Mouse (Mus musculus): ENCODE measurements at regions not wholly inside any gene's neighbourhood (a gene's known extent, or its start where the extent isn't known, plus 50 kb on each side); places are given as distances from the start of the nearest gene placed in this dataset.

DNA sequence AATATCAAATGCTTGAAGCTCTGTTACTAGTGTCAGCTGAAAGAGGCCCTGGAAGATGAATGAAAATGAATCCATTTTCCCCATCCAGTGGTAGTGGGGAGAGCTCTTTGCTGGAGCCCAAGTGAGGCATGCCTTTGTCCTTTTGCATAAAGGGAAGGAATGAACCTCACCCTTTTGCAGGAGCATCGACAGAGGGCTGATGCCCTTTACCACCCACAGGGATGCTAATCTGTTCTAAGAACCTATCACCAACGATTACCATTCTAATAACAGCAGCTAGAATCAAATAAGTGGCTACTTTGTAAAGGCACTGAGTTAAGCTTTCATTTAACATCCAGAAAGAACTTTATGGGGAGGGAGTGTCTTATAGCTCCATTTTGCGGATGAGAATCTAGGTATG, 184.9 kb upstream of the Nlrp1b start:
- WGBS, result 20% methylated on average over 3 of the region's 3 CpGs
- Histone ChIP-seq H3K27ac (ENCODE audit: low read depth, low read length) (peak overlapping the region; percentile 67; the same call in 1 of the 2 replicates), H3K4me2 (ENCODE audit: low read depth, low read length, severe bottlenecking) (no peak overlapping the region), H3K4me1 (replicated peaks; ENCODE audit: control insufficient read depth, insufficient read depth, low read length) (no peaks in the 10 kb centered on the region; the same call in 1 of the 2 replicates), H3K9me3 (ENCODE audit: control insufficient read depth, low read length) (no peaks in the 10 kb centered on the region; the same call in 1 of the 2 replicates), H3K4me3 (ENCODE audit: low read depth, low read length) (no peak overlapping the region), H3K9ac (ENCODE audit: low read length) (no peak overlapping the region), H3K27me3 (ENCODE audit: control insufficient read depth, insufficient read depth, low read length) (no peaks in the 10 kb centered on the region), H3K36me3 (ENCODE audit: control insufficient read depth, insufficient read depth, low read length) (no peaks in the 10 kb centered on the region)
- no peak; the same call in 1 of the 2 replicates for ATAC-seq (replicated peaks; ENCODE audit: low FRiP score)
- no peak for DNase-seq (ENCODE audit: low spot score)

DNA sequence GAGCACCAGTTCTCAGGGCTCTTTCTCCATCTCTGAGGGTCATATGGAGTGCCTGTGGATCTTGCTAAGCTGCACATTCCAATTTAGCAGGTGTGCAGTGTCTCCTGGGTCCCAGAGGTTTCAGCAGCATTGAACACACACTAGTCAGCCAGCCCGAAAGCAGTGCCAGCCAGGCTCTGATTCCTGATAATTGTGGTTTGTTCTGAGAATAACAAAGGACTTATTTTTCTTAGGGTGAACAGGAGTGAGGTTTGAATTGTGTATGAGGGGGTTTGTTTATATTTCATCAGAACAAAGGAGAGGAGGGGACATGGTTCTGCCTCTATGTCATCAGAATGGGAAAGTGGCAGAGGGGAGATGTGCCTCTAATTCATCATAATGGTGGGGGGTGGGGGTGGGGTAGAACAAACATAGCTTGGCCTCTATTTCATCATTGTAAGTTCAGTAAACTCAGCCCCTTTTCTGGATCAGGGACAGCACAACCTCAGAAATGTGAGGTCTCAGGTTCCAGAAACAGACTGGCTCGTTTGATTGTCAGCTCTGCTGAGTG, 191.8 kb upstream of the Nlrp1b start:
- DNase-seq (ENCODE audit: low spot score) (no peak), ATAC-seq (replicated peaks; ENCODE audit: low FRiP score) (no peak)
- Histone ChIP-seq H3K27me3 (ENCODE audit: control insufficient read depth, insufficient read depth, low read length) (no peaks in the 10 kb centered on the region), H3K4me2 (ENCODE audit: low read depth, low read length, severe bottlenecking) (no peak overlapping the region), H3K9me3 (ENCODE audit: control insufficient read depth, low read length) (no peaks in the 10 kb centered on the region; the same call in 1 of the 2 replicates), H3K27ac (ENCODE audit: low read depth, low read length) (no peak overlapping the region), H3K4me3 (ENCODE audit: low read depth, low read length) (no peak overlapping the region), H3K4me1 (replicated peaks; ENCODE audit: control insufficient read depth, insufficient read depth, low read length) (no peaks in the 10 kb centered on the region), H3K36me3 (ENCODE audit: control insufficient read depth, insufficient read depth, low read length) (no peaks in the 10 kb centered on the region), H3K9ac (ENCODE audit: low read length) (no peak overlapping the region)
- WGBS, result 74% methylated on average over 2 of the region's 2 CpGs

DNA sequence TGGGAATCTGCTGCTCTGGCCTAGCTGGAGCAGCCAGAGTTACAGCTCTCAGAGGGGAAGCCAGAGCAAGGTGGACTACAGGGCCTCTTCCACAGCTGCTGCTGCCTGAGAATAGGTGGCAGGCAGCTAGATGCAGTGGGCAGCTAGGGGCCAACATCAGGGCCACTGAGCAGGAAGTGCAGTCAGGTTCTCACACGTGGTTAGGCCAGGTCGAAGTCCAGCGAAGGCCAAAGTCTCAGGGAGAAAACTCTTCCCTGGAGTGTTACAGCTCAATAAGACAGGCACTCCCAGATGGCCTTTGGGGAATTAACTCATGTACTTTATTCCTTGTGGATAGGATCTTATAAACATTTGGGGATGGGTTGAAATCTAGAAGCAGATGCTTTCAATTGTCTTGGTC, 192.7 kb upstream of the Nlrp1b start:
- 87% methylated on average over 3 of the region's 3 CpGs for WGBS
- Histone ChIP-seq H3K9me3 (ENCODE audit: control insufficient read depth, low read length) (no peaks in the 10 kb centered on the region; the same call in 1 of the 2 replicates), H3K36me3 (ENCODE audit: control insufficient read depth, insufficient read depth, low read length) (no peaks in the 10 kb centered on the region), H3K4me3 (ENCODE audit: low read depth, low read length) (no peak overlapping the region), H3K27ac (ENCODE audit: low read depth, low read length) (no peak overlapping the region), H3K9ac (ENCODE audit: low read length) (no peak overlapping the region), H3K4me2 (ENCODE audit: low read depth, low read length, severe bottlenecking) (no peak overlapping the region), H3K27me3 (ENCODE audit: control insufficient read depth, insufficient read depth, low read length) (no peaks in the 10 kb centered on the region), H3K4me1 (replicated peaks; ENCODE audit: control insufficient read depth, insufficient read depth, low read length) (no peaks in the 10 kb centered on the region)
- DNase-seq (ENCODE audit: low spot score), result no peak
- ATAC-seq (replicated peaks; ENCODE audit: low FRiP score), result no peak

DNA sequence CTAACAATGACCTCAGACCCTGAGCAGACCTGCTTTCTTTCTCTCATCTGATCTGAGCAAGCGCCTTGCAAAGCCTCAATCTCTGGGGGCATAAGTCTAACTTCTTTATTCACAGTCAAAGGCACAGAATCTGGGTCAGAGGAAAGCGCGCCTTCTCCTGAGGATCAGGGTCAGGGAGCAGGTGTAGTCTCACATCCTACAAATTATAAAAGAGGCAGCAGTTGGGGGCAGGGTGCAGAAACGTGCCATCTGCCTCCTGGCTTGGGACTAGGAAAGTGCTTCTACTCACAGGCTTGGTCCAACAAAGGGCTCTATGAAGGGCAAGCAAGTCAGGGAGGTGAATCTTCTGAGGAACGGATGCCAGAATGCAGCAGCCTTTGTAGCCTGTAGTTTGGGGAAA, 194.3 kb upstream of the Nlrp1b start:
- ATAC-seq (replicated peaks; ENCODE audit: low FRiP score), result no peak
- WGBS, result 70% methylated on average over 5 of the region's 5 CpGs
- Histone ChIP-seq H3K9me3 (ENCODE audit: control insufficient read depth, low read length) (no peaks in the 10 kb centered on the region; the same call in 1 of the 2 replicates), H3K36me3 (ENCODE audit: control insufficient read depth, insufficient read depth, low read length) (no peaks in the 10 kb centered on the region), H3K4me2 (ENCODE audit: low read depth, low read length, severe bottlenecking) (no peak overlapping the region), H3K27ac (ENCODE audit: low read depth, low read length) (no peak overlapping the region), H3K9ac (ENCODE audit: low read length) (no peak overlapping the region), H3K4me3 (ENCODE audit: low read depth, low read length) (no peak overlapping the region), H3K27me3 (ENCODE audit: control insufficient read depth, insufficient read depth, low read length) (no peaks in the 10 kb centered on the region), H3K4me1 (replicated peaks; ENCODE audit: control insufficient read depth, insufficient read depth, low read length) (no peaks in the 10 kb centered on the region)
- no peak for DNase-seq (ENCODE audit: low spot score)

DNA sequence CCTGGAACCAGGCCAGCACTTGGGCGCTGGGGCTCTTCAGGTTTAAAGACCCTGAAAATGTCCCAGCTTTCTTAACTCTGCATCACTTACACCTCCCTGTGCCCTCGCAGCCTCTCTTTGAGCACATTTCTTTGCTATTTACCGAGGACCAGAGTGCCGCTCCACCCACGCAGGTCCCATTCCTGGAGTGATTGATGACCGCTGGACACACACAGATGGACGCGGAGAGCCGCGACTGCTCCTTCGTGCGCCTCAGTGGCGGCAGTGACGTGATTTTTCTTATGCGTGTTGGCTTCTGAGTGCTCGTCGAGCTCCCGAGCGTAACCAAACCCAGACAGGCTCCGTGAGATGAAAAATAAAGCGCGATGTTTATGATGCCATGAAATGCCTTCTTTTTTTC, 199.2 kb upstream of the Nlrp1b start:
- DNase-seq (ENCODE audit: low spot score) (no peak), ATAC-seq (replicated peaks; ENCODE audit: low FRiP score) (no peak)
- Histone ChIP-seq H3K9me3 (ENCODE audit: control insufficient read depth, low read length) (no peaks in the 10 kb centered on the region; the same call in 1 of the 2 replicates), H3K9ac (ENCODE audit: low read length) (no peak overlapping the region), H3K27ac (ENCODE audit: low read depth, low read length) (no peak overlapping the region), H3K4me1 (replicated peaks; ENCODE audit: control insufficient read depth, insufficient read depth, low read length) (no peaks in the 10 kb centered on the region; the same call in 1 of the 2 replicates), H3K36me3 (ENCODE audit: control insufficient read depth, insufficient read depth, low read length) (no peaks in the 10 kb centered on the region), H3K4me3 (ENCODE audit: low read depth, low read length) (no peak overlapping the region), H3K27me3 (ENCODE audit: control insufficient read depth, insufficient read depth, low read length) (no peaks in the 10 kb centered on the region), H3K4me2 (ENCODE audit: low read depth, low read length, severe bottlenecking) (no peak overlapping the region)
- 93% methylated on average over 22 of the region's 22 CpGs for WGBS

DNA sequence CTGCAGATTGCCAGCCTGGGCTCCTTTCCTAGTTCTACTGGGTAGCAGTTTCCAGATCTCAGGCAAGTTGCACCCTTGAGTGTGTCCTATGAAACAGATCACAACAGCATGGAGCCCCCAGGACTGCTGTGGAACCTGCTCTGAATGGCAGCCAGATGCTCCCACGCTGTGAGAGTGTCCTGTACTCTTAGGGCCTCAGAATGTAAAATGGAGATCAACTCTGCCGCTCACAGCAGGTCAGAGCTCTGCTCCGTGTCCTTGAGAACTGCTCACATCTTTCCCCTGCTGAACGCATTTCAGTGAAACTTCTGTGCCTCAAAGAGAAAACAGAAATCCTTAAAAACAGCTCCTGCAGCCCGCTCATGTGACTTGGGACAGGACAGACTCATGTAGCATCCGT, 203.7 kb upstream of the Nlrp1b start:
- no peak overlapping the region for H3K4me2 ChIP-seq (ENCODE audit: low read depth, low read length, severe bottlenecking)
- 57% methylated on average over 6 of the region's 6 CpGs for WGBS
- no peak for DNase-seq (ENCODE audit: low spot score)
- no peak overlapping the region for H3K4me3 ChIP-seq (ENCODE audit: low read depth, low read length)
- ATAC-seq (replicated peaks; ENCODE audit: low FRiP score), result no peak
- no peaks in the 10 kb centered on the region for H3K36me3 ChIP-seq (ENCODE audit: control insufficient read depth, insufficient read depth, low read length)
- no peaks in the 10 kb centered on the region for H3K9me3 ChIP-seq (ENCODE audit: control insufficient read depth, low read length)
- peaks cover 2% of the 10 kb centered on the region; the same call in 1 of the 2 replicates for H3K4me1 ChIP-seq (replicated peaks; ENCODE audit: control insufficient read depth, insufficient read depth, low read length)
- no peak overlapping the region for H3K9ac ChIP-seq (ENCODE audit: low read length)
- no peak overlapping the region for H3K27ac ChIP-seq (ENCODE audit: low read depth, low read length)
- no peaks in the 10 kb centered on the region for H3K27me3 ChIP-seq (ENCODE audit: control insufficient read depth, insufficient read depth, low read length)

DNA sequence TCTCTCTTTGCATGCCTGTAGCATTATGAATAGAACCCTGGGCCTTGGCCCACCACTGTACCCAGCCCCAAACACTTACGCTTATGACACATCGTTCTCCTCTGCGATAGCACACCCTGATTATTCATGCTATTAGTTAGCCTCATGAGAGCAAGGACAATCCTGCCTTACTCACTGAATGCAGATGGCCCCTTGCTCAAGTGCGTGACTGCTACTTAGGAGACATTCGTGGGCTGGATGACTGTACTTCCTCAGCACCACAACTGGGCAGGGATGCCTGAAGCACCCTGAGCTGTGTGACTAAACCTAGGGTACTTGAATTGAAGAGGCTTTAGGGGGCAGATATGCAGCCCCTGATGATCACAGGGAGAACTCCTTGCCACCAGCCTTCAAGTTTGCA, 204.4 kb upstream of the Nlrp1b start:
- no peak overlapping the region for H3K4me3 ChIP-seq (ENCODE audit: low read depth, low read length)
- no peaks in the 10 kb centered on the region for H3K27me3 ChIP-seq (ENCODE audit: control insufficient read depth, insufficient read depth, low read length)
- no peaks in the 10 kb centered on the region for H3K36me3 ChIP-seq (ENCODE audit: control insufficient read depth, insufficient read depth, low read length)
- peaks cover 5% of the 10 kb centered on the region; the same call in 1 of the 2 replicates for H3K4me1 ChIP-seq (replicated peaks; ENCODE audit: control insufficient read depth, insufficient read depth, low read length)
- no peak overlapping the region for H3K27ac ChIP-seq (ENCODE audit: low read depth, low read length)
- H3K4me2 ChIP-seq (ENCODE audit: low read depth, low read length, severe bottlenecking), result no peak overlapping the region
- no peaks in the 10 kb centered on the region for H3K9me3 ChIP-seq (ENCODE audit: control insufficient read depth, low read length)
- no peak overlapping the region for H3K9ac ChIP-seq (ENCODE audit: low read length)
- WGBS, result 71% methylated on average over 5 of the region's 5 CpGs
- ATAC-seq (replicated peaks; ENCODE audit: low FRiP score) (no peak), DNase-seq (ENCODE audit: low spot score) (no peak)

DNA sequence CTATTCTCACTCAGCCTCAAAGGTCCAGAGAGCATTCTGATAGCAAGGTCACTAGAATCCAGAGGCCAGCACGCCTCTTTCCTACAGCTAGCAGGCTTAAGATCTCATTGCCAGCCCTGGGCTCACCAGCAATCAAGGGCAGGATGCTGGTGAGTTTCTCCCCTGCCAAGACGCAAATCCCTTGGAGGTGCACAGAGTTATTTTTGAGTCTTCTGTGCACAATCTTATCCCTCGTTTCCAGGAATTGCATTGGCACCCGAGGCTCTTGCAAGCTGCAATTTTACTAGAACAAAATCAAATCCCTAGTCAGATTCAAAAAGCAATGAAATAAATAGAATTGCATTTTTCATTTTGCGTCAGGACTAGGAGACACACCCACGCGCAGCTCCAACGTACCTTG, 205.2 kb upstream of the Nlrp1b start:
- Histone ChIP-seq H3K9me3 (ENCODE audit: control insufficient read depth, low read length) (no peaks in the 10 kb centered on the region), H3K27me3 (ENCODE audit: control insufficient read depth, insufficient read depth, low read length) (no peaks in the 10 kb centered on the region), H3K4me1 (replicated peaks; ENCODE audit: control insufficient read depth, insufficient read depth, low read length) (peaks cover 5% of the 10 kb centered on the region), H3K36me3 (ENCODE audit: control insufficient read depth, insufficient read depth, low read length) (no peaks in the 10 kb centered on the region), H3K4me2 (ENCODE audit: low read depth, low read length, severe bottlenecking) (no peak overlapping the region), H3K27ac (ENCODE audit: low read depth, low read length) (no peak overlapping the region), H3K4me3 (ENCODE audit: low read depth, low read length) (no peak overlapping the region), H3K9ac (ENCODE audit: low read length) (no peak overlapping the region)
- 66% methylated on average over 8 of the region's 8 CpGs for WGBS
- DNase-seq (ENCODE audit: low spot score) (no peak), ATAC-seq (replicated peaks; ENCODE audit: low FRiP score) (no peak)

DNA sequence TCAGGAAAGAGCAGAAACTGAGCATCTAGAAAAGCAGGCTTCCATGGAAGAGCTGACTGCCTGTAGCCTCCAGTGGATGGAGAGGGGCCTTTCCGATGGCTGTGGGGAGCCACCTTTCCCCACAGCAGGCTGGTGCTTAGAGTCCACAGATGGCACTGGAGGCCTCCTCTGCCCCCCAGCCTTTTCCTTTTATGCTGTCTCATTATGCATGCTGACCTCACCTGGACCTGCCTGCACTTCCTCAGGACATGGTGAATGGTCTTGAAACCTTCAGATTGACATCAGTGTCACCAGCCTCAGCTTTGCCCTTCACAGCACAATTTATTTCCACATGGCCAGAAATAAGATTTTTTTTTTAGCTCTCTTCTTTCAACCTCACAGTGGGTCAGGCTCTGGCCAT, 205.8 kb upstream of the Nlrp1b start:
- H3K27me3 ChIP-seq (ENCODE audit: control insufficient read depth, insufficient read depth, low read length), result no peaks in the 10 kb centered on the region
- peaks cover 5% of the 10 kb centered on the region for H3K4me1 ChIP-seq (replicated peaks; ENCODE audit: control insufficient read depth, insufficient read depth, low read length)
- 63% methylated on average over 1 of the region's 1 CpGs for WGBS
- no peak for ATAC-seq (replicated peaks; ENCODE audit: low FRiP score)
- H3K4me3 ChIP-seq (ENCODE audit: low read depth, low read length), result no peak overlapping the region
- DNase-seq (ENCODE audit: low spot score), result no peak
- H3K4me2 ChIP-seq (ENCODE audit: low read depth, low read length, severe bottlenecking), result no peak overlapping the region
- H3K27ac ChIP-seq (ENCODE audit: low read depth, low read length), result no peak overlapping the region
- H3K9ac ChIP-seq (ENCODE audit: low read length), result no peak overlapping the region
- H3K9me3 ChIP-seq (ENCODE audit: control insufficient read depth, low read length), result no peaks in the 10 kb centered on the region
- no peaks in the 10 kb centered on the region for H3K36me3 ChIP-seq (ENCODE audit: control insufficient read depth, insufficient read depth, low read length)

Measured in forebrain, embryonic 11.5 days (tissue).